Mouse (Mus musculus) kidney, postnatal 0 days (tissue): ENCODE results near the gene Ptx3. TPM values are rescaled to one million over a fixed set of nuclear protein-coding genes. Genes with fewer than 3 reads are reported as not detected.

ENCODE experiments used
- ATAC-seq: fragments of 200-750 bp; cut with Nextera tagmentation; replicated peaks from 2 replicates; pipeline ENCODE4 v1.8.0; 2017; ENCODE audit warnings: low read depth, moderate number of reproducible peaks, moderate TSS enrichment, moderate library complexity; ENCODE audit not compliant: low FRiP score
- DNase-seq: peaks from one replicate; pipeline ENCODE4 v3.0.0-alpha.2; 2016; ENCODE audit warnings: low spot score
- H3K27ac ChIP-seq: fragments of 300-500 bp; sonication (generic); 2 replicates; pipeline ENCODE4 v1.5.1; 2014; ENCODE audit warnings: mild to moderate bottlenecking
- H3K27me3 ChIP-seq: fragments of 300-500 bp; sonication (generic); 2 replicates; pipeline ENCODE4 v1.6.1; 2014; ENCODE audit warnings: low read length, mixed read lengths; ENCODE audit not compliant: insufficient read depth
- H3K36me3 ChIP-seq: fragments of 300-500 bp; sonication (generic); 2 replicates; pipeline ENCODE4 v1.6.1; 2014; ENCODE audit warnings: low read length, mixed read lengths; ENCODE audit not compliant: insufficient read depth
- H3K4me1 ChIP-seq: fragments of 300-500 bp; sonication (generic); replicated peaks from 2 replicates; pipeline ENCODE4 v1.6.1; 2014; ENCODE audit warnings: antibody characterized with exemption, low read length, mixed read lengths; ENCODE audit not compliant: insufficient read depth
- H3K4me2 ChIP-seq: fragments of 300-500 bp; sonication (generic); 2 replicates; pipeline ENCODE4 v1.6.1; 2014; ENCODE audit warnings: mild to moderate bottlenecking, low read length, moderate library complexity, mixed read lengths
- H3K4me3 ChIP-seq: fragments of 300-500 bp; sonication (generic); replicated peaks from 2 replicates; pipeline ENCODE4 v1.5.1; 2014; ENCODE audit warnings: low read depth, low read length
- H3K9ac ChIP-seq: fragments of 300-500 bp; sonication (generic); 2 replicates; pipeline ENCODE4 v1.6.1; 2014; ENCODE audit warnings: low read depth, low read length
- H3K9me3 ChIP-seq: fragments of 300-500 bp; sonication (generic); replicated peaks from 2 replicates; pipeline ENCODE4 v1.6.1; 2016; ENCODE audit warnings: low read length, inconsistent platforms, mixed read lengths
- CTCF ChIP-seq: IDR thresholded peaks from 2 replicates; pipeline ENCODE4 v1.5.1; 2016; ENCODE audit warnings: antibody characterized with exemption, low read depth, mild to moderate bottlenecking, moderate library complexity
- WGBS: fragments of 180-500 bp; shearing (Covaris S2); extraction: QIAGEN DNeasy Blood & Tissue Kit; methylation state at CpG from one replicate; pipeline ENCODE4 v1.1.7; 2014; 5-methylcytosine and 5-hydroxymethylcytosine counted together
- polyA plus RNA-seq: library from polyadenylated mRNA; unstranded; fragments of >200 nt; fragmentation: Nextera tagmentation; extraction: Ambion mirVana; gene quantifications from 2 replicates; pipeline ENCODE4 v1.2.1, GENCODE M21; 2015

The Ptx3 gene
- polyA plus RNA-seq, result 7.8 and 11.2 TPM in 2 replicates

DNA sequence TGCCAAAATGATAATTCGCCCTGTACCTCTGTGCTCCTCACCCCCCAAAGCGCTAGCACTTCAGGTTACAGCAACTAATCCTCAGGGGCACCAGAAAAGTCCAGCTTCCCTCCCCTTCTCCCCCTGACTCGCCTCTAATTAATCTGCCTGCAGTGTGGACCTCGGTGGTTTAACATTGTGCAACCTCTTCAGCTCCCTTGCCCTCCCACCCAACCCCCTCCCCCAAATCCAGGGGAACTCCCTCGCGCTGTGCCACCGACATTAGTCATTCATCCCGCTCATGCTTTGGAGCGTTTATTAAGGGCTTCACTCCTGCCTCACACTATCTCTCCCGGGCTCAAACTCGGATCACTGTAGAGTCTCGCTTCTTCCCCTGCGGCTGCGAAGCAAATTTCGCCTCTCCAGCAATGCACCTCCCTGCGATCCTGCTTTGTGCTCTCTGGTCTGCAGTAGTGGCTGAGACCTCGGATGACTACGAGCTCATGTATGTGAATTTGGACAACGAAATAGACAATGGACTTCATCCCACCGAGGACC is at the start of gene Ptx3:
Ptx3 (plus strand) TSS at position 256 of the 537 bp plus-strand sequence.
- no peaks in the 10 kb centered on the region for H3K27me3 ChIP-seq
- H3K9ac ChIP-seq, result peak within 1 kb of the TSS; percentile 63
- H3K4me1 ChIP-seq, result no peaks in the 10 kb centered on the region
- H3K27ac ChIP-seq, result peak within 1 kb of the TSS; percentile 60
- H3K4me2 ChIP-seq, result peak within 1 kb of the TSS; percentile 94
- no peak for TF ChIP-seq CTCF
- H3K36me3 ChIP-seq, result no peaks in the 10 kb centered on the region
- no peaks in the 10 kb centered on the region for H3K9me3 ChIP-seq
- DNase-seq (peak; percentile 48), ATAC-seq (no peak)
- peak within 1 kb of the TSS; percentile 55 for H3K4me3 ChIP-seq
- 9% methylated on average over 20 of the region's 20 CpGs for WGBS

DNA sequence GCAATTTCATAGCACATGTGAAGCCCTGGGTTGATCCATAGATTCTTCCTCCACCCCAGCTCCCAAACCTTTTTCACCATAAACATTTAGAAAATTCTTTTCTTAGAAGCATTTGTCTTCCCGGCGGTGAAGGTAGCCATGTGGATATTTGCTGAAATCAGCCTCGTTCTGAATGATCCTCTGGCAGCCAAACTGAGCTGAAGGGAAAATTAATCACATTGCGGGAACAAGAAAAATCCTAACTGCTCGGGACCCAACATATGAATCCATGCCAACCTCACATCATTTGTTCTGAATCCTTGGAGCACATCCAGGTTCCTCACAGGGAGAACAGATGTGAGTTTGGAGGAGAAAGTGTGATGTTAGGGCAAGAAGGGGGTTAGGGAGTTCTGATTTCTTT is 46.8 kb upstream of the Ptx3 start:
- ATAC-seq, result no peak
- no peak for DNase-seq

DNA sequence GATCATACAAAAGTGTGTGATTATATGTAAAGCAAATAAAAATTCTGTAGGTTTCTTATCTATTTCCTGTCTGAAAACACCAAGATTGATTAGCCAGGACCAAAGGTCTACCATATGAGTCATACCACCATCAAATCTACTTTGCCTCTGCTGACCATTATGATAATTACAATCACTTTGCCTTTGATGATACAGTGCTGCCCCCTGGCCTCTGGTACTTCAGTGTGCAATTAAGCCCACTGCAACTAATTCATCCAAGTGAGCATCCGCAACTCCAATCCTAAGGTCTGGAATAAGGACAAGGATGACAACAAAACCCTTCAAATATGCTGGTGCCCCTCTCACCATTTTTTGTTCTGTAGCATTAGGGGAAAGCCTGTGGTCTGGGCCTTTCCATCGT is 40.1 kb upstream of the Ptx3 start:
- H3K27me3 ChIP-seq, result no peaks in the 10 kb centered on the region
- H3K36me3 ChIP-seq, result no peaks in the 10 kb centered on the region
- H3K27ac ChIP-seq, result no peak overlapping the region
- TF ChIP-seq CTCF, result peak; percentile 42
- 77% methylated on average over 2 of the region's 2 CpGs for WGBS
- DNase-seq (no peak), ATAC-seq (no peak)
- H3K9me3 ChIP-seq, result no peaks in the 10 kb centered on the region
- no peak overlapping the region for H3K9ac ChIP-seq
- no peak overlapping the region for H3K4me2 ChIP-seq
- H3K4me1 ChIP-seq, result no peaks in the 10 kb centered on the region
- H3K4me3 ChIP-seq, result no peak overlapping the region

More for the DNA sequence above, 46.8 kb upstream of the Ptx3 start:
- Histone ChIP-seq H3K27ac (no peak overlapping the region), H3K4me1 (no peaks in the 10 kb centered on the region), H3K9ac (no peak overlapping the region), H3K9me3 (no peaks in the 10 kb centered on the region), H3K36me3 (no peaks in the 10 kb centered on the region), H3K4me3 (no peak overlapping the region), H3K4me2 (no peak overlapping the region), H3K27me3 (no peaks in the 10 kb centered on the region)
- WGBS, result 67% methylated on average over 5 of the region's 5 CpGs
- TF ChIP-seq CTCF, result no peak

DNA sequence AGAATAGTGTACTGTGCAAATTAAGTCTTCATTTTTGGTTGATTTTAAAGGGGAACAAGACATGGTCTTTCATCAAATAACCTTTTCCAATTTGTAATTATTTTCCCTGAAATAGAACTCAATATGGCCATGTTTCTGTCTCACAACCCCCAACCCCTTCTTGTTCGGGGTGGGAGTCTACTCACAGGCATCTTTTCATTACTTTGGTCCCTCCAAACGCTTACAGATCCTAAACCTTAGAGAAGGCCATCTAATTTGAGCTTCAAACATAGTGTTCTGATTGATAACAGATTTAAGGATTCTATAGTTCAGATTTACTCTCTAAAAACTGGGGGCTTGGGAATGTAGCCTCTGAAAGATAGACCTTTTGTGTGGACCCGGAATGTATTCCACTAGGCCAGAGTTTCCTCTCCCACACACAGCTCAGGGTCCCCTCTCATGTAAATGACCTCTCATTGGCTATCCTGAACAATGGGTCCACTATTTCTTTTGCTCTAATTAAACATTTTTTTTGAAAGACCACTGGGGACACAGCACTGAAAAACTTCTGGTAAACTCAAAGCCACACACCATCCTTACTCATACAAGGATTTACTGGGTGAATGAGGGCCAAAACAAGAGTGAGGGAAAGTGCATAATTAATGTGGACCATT is 25.7 kb upstream of the Ptx3 start:
- TF ChIP-seq CTCF, result no peak
- Histone ChIP-seq H3K9me3 (no peaks in the 10 kb centered on the region), H3K4me3 (no peak overlapping the region), H3K9ac (no peak overlapping the region), H3K4me2 (no peak overlapping the region), H3K27me3 (no peaks in the 10 kb centered on the region), H3K36me3 (no peaks in the 10 kb centered on the region), H3K4me1 (no peaks in the 10 kb centered on the region), H3K27ac (no peak overlapping the region)
- ATAC-seq (no peak), DNase-seq (no peak)
- 81% methylated on average over 3 of the region's 3 CpGs for WGBS

DNA sequence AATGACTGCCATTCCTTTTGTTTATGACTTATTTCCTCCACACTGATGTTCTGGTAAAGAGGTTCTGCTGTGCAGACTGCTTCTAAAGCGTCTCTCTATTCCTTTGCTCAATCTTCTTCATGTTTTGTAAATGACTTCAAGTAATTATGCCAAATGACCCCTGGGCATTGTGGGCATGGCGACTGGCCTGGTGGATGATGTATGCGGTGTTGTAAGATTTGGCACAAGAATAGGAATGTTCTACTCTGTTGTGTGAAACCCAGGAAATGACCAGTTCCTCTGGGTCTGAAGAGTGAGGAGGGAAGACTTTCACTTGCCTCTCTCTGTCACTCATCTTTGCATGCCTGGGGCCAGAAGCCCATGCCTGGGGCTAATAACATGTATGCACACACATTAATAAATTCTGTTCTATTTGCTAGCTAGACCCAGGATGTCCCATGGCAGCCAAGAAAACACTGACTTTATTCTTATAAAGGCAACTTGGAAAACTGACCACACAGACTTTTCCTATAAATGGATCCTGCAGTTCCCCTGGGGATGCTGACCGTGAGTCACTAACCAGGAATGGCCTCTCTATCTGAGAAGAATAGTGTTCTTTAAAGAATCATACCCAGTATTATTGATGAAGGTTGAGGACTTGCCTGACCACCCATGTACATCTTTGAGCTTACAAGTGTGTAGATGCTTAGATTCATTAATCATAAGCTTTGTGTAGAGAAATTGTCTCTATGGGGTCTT is 10.7 kb upstream of the Ptx3 start:
- Histone ChIP-seq H3K9ac (no peak overlapping the region), H3K27me3 (no peaks in the 10 kb centered on the region), H3K36me3 (no peaks in the 10 kb centered on the region), H3K4me1 (no peaks in the 10 kb centered on the region), H3K4me3 (no peak overlapping the region), H3K27ac (no peak overlapping the region), H3K9me3 (no peaks in the 10 kb centered on the region), H3K4me2 (no peak overlapping the region)
- DNase-seq (no peak), ATAC-seq (no peak)
- TF ChIP-seq CTCF, result no peak
- 76% methylated on average over 4 of the region's 4 CpGs for WGBS

DNA sequence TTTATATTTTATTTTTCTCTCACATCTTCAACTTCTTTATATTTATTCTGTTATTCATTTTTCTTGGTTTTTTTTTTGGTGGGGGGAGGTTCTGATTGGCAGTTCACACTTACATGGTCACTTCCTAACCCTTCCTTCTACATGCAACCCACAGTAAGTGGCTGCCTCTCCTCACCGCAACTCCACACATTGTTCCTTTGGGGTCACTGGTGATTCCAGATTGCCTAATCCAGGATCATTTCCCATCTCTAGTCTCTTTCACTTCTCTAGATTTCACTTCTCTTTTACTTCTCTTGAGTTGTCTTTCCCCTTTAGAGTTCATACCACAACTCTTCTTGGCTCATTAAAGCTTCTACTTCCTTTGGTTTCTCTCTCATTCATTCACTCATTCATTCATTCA is 6.2 kb upstream of the Ptx3 start:
- Histone ChIP-seq H3K4me2 (no peak overlapping the region), H3K36me3 (no peaks in the 10 kb centered on the region), H3K4me1 (no peaks in the 10 kb centered on the region), H3K27ac (no peak overlapping the region), H3K9ac (no peak overlapping the region), H3K4me3 (no peak overlapping the region), H3K9me3 (no peaks in the 10 kb centered on the region), H3K27me3 (no peaks in the 10 kb centered on the region)
- 100% methylated on average over 1 of the region's 1 CpGs for WGBS
- no peak for ATAC-seq
- no peak for TF ChIP-seq CTCF
- DNase-seq, result no peak
